Mouse (Mus musculus): ENCODE measurements around the gene D930048N14Rik. TPM values are rescaled to one million over a fixed set of nuclear protein-coding genes. Genes with fewer than 3 reads are reported as not detected.

Gene D930048N14Rik
- total and polyA plus RNA-seq, 2 experiments from 2014 or later = 1.0 to 1.2 TPM

GRCm38 (mm10) chr11:51652889-51653418, 2.2 kb downstream of the D930048N14Rik start:
- 92% methylated on average over 4 of the region's 4 CpGs for WGBS
- no peak overlapping the region for H3K9ac ChIP-seq (replicated peaks; ENCODE audit: low read length, poor library complexity, severe bottlenecking)

GRCm38 (mm10) chr11:51653736-51654135, 3.0 kb downstream of the D930048N14Rik start:
- no peak overlapping the region for H3K27ac ChIP-seq (ENCODE audit: low read depth, low read length)
- H3K36me3 ChIP-seq (ENCODE audit: insufficient read depth, low read length) = no peaks in the 10 kb centered on the region
- no peaks in the 10 kb centered on the region; the same call in 1 of the 2 replicates for H3K27me3 ChIP-seq (ENCODE audit: insufficient read depth, low read length)
- 90% methylated on average over 6 of the region's 6 CpGs for WGBS
- DNase-seq (ENCODE audit: low spot score) = no peak
- no peak overlapping the region for H3K9ac ChIP-seq (replicated peaks; ENCODE audit: low read length, poor library complexity, severe bottlenecking)
- no peak overlapping the region for H3K4me3 ChIP-seq (ENCODE audit: low read depth, low read length)
- no peaks in the 10 kb centered on the region for H3K9me3 ChIP-seq (ENCODE audit: low read length)
- no peak for TF ChIP-seq CTCF (IDR thresholded peaks at IDR 0.05)
- H3K4me1 ChIP-seq (ENCODE audit: insufficient read depth, low read length) = peaks cover 6% of the 10 kb centered on the region; the same call in 1 of the 2 replicates
- no peak overlapping the region for H3K4me2 ChIP-seq (ENCODE audit: low read depth, low read length, poor library complexity, severe bottlenecking)
- ATAC-seq (ENCODE audit: low FRiP score) = no peak

More at GRCm38 (mm10) chr11:51652889-51653418, 2.2 kb downstream of the D930048N14Rik start:
- H3K4me2 ChIP-seq (ENCODE audit: low read depth, low read length, poor library complexity, severe bottlenecking) = no peak overlapping the region
- no peaks in the 10 kb centered on the region for H3K36me3 ChIP-seq (ENCODE audit: insufficient read depth, low read length)
- peak; percentile 16; the same call in 1 of the 2 replicates for TF ChIP-seq CTCF (IDR thresholded peaks at IDR 0.05)
- H3K4me1 ChIP-seq (ENCODE audit: insufficient read depth, low read length) = peaks cover 6% of the 10 kb centered on the region; the same call in 1 of the 2 replicates
- ATAC-seq (ENCODE audit: low FRiP score) = no peak
- H3K27ac ChIP-seq (ENCODE audit: low read depth, low read length) = no peak overlapping the region
- H3K4me3 ChIP-seq (ENCODE audit: low read depth, low read length) = no peak overlapping the region
- no peaks in the 10 kb centered on the region; the same call in 1 of the 2 replicates for H3K27me3 ChIP-seq (ENCODE audit: insufficient read depth, low read length)
- no peaks in the 10 kb centered on the region for H3K9me3 ChIP-seq (ENCODE audit: low read length)
- DNase-seq (ENCODE audit: low spot score) = no peak

- no peaks in the 10 kb centered on the region for H3K36me3 ChIP-seq (ENCODE audit: insufficient read depth, low read length)
- H3K4me2 ChIP-seq (ENCODE audit: low read depth, low read length, poor library complexity, severe bottlenecking) = no peak overlapping the region
- ATAC-seq (ENCODE audit: low FRiP score) (no peak), DNase-seq (ENCODE audit: low spot score) (no peak)
- peaks cover 2% of the 10 kb centered on the region; the same call in 1 of the 2 replicates for H3K4me1 ChIP-seq (ENCODE audit: insufficient read depth, low read length)
- H3K27me3 ChIP-seq (ENCODE audit: insufficient read depth, low read length) = no peaks in the 10 kb centered on the region; the same call in 1 of the 2 replicates
- H3K27ac ChIP-seq (ENCODE audit: low read depth, low read length) = no peak overlapping the region
- 98% methylated on average over 3 of the region's 3 CpGs for WGBS
- no peaks in the 10 kb centered on the region for H3K9me3 ChIP-seq (ENCODE audit: low read length)
- no peak overlapping the region for H3K4me3 ChIP-seq (ENCODE audit: low read depth, low read length)
- TF ChIP-seq CTCF (IDR thresholded peaks at IDR 0.05) = no peak
- H3K9ac ChIP-seq (replicated peaks; ENCODE audit: low read length, poor library complexity, severe bottlenecking) = no peak overlapping the region
These were observed 4.1 kb downstream of the D930048N14Rik start for GRCm38 (mm10) chr11:51654891-51655290.

- no peak for ATAC-seq (ENCODE audit: low FRiP score)
- Histone ChIP-seq H3K27me3 (ENCODE audit: insufficient read depth, low read length) (no peaks in the 10 kb centered on the region; the same call in 1 of the 2 replicates), H3K27ac (ENCODE audit: low read depth, low read length) (no peak overlapping the region), H3K4me2 (ENCODE audit: low read depth, low read length, poor library complexity, severe bottlenecking) (no peak overlapping the region), H3K9ac (replicated peaks; ENCODE audit: low read length, poor library complexity, severe bottlenecking) (no peak overlapping the region), H3K4me1 (ENCODE audit: insufficient read depth, low read length) (no peaks in the 10 kb centered on the region), H3K36me3 (ENCODE audit: insufficient read depth, low read length) (no peaks in the 10 kb centered on the region), H3K4me3 (ENCODE audit: low read depth, low read length) (no peak overlapping the region), H3K9me3 (ENCODE audit: low read length) (no peaks in the 10 kb centered on the region)
- TF ChIP-seq CTCF (IDR thresholded peaks at IDR 0.05) = no peak
- 85% methylated on average over 10 of the region's 10 CpGs for WGBS
- DNase-seq (ENCODE audit: low spot score) = no peak
These were observed 6.2 kb downstream of the D930048N14Rik start for GRCm38 (mm10) chr11:51656798-51657521.

- no peaks in the 10 kb centered on the region for H3K4me1 ChIP-seq (ENCODE audit: insufficient read depth, low read length)
- H3K27ac ChIP-seq (ENCODE audit: low read depth, low read length) = no peak overlapping the region
- H3K4me2 ChIP-seq (ENCODE audit: low read depth, low read length, poor library complexity, severe bottlenecking) = no peak overlapping the region
- H3K4me3 ChIP-seq (ENCODE audit: low read depth, low read length) = no peak overlapping the region
- no peaks in the 10 kb centered on the region for H3K36me3 ChIP-seq (ENCODE audit: insufficient read depth, low read length)
- no peak for DNase-seq (ENCODE audit: low spot score)
- TF ChIP-seq CTCF (IDR thresholded peaks at IDR 0.05) = no peak
- no peaks in the 10 kb centered on the region for H3K9me3 ChIP-seq (ENCODE audit: low read length)
- WGBS = 74% methylated on average over 7 of the region's 7 CpGs
- H3K27me3 ChIP-seq (ENCODE audit: insufficient read depth, low read length) = no peaks in the 10 kb centered on the region
- H3K9ac ChIP-seq (replicated peaks; ENCODE audit: low read length, poor library complexity, severe bottlenecking) = no peak overlapping the region
- no peak for ATAC-seq (ENCODE audit: low FRiP score)
These were observed 7.5 kb downstream of the D930048N14Rik start for GRCm38 (mm10) chr11:51658291-51658690.

GRCm38 (mm10) chr11:51658705-51659104, 8.0 kb downstream of the D930048N14Rik start:
- WGBS = 71% methylated on average over 6 of the region's 6 CpGs
- Histone ChIP-seq H3K4me2 (ENCODE audit: low read depth, low read length, poor library complexity, severe bottlenecking) (no peak overlapping the region), H3K9ac (replicated peaks; ENCODE audit: low read length, poor library complexity, severe bottlenecking) (no peak overlapping the region), H3K36me3 (ENCODE audit: insufficient read depth, low read length) (no peaks in the 10 kb centered on the region), H3K27ac (ENCODE audit: low read depth, low read length) (no peak overlapping the region), H3K27me3 (ENCODE audit: insufficient read depth, low read length) (no peaks in the 10 kb centered on the region), H3K9me3 (ENCODE audit: low read length) (no peaks in the 10 kb centered on the region), H3K4me1 (ENCODE audit: insufficient read depth, low read length) (no peaks in the 10 kb centered on the region), H3K4me3 (ENCODE audit: low read depth, low read length) (no peak overlapping the region)
- DNase-seq (ENCODE audit: low spot score) (peak; percentile 47), ATAC-seq (ENCODE audit: low FRiP score) (no peak)
- TF ChIP-seq CTCF (IDR thresholded peaks at IDR 0.05) = no peak

Measured in midbrain, postnatal 0 days (tissue).